Mouse (Mus musculus) adrenal gland, postnatal 4 days (tissue): ENCODE results near the gene Rps3. TPM values are rescaled to one million over a fixed set of nuclear protein-coding genes. Genes with fewer than 3 reads are reported as not detected.

Experiments
- DNase-seq, 2 experiments: peaks; one replicate each; pipeline ENCODE4 v3.0.0; 2021 to 2022; ENCODE audit warnings: low spot score in 2 of 2, mixed read lengths in 2 of 2
- total RNA-seq, 2 experiments: library from RNA; stranded (reverse); gene quantifications; 2 replicates each; pipeline ENCODE4 v1.2.3; 2021

Rps3 gene
- total RNA-seq, 2 experiments from 2014 or later = 720 TPM

- DNase-seq = no peak
Measured at GRCm38 (mm10) chr7:99477235-99477634, 6.3 kb downstream of the Rps3 start.

DNA sequence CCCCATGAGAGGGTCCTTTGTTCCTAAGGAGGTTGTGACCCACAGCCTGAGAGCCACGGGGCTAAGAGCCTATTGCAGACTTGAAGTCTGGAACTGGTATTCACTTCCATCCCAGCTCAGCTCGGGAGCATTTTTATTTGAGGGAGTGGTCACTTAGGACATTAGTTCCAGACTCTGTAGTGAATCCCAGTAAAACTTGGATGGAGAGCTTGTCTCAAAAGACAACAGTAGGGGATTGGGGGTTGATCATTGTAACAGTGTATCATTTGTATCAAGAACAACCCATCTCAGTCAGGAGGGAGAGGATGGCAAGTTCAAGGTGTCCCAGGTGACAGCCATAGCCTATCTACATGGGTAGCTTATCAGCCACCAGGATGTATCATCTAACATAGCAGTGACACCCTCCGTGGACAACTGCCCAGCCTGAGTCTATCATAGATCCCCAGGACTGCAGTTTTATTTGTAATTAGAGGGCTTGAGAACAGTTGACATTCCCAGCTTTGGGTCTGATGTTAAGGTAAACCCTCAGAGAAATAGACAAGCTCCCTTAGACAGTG, 6.9 kb downstream of the Rps3 start:
- DNase-seq = no peak

- no peak for DNase-seq
Measured at GRCm38 (mm10) chr7:99475562-99475911, 8.0 kb downstream of the Rps3 start.

- DNase-seq = no peak
Measured at GRCm38 (mm10) chr7:99474836-99475561, 8.5 kb downstream of the Rps3 start.

DNA sequence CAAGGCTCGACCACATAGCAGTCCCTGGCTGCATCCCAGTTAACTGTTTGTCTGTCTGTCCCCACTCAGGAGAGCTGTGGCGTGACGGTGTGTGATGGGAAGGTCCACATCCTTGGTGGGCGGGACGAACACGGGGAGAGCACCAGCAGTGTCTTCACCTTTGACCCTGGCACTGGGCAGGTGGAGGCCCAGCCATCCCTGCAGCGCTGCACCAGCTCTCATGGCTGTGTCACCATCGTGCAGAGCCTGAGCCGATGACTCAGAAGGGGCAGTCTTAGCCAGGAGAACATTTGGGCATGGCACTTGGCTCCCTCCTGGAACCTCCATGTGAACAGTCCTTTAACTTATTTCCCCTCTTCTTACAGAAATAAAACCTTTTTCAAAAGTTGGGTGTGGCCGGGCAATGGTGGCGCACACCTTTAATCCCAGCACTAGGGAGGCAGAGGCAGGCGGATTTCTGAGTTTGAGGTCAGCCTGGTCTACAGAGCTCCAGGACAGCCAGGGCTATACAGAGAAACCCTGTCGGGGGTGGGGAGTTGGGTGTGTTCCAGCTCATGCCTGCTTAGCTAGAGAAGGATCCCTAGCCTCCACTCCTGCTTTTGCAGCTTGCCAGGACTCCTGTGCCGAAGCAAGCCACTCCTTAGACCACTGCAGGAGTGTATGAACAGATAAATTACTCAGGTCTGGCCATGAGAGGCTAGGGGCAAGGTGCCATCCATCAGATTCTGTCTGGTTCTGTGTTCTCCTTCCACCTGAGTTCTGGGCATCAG, 9.7 kb downstream of the Rps3 start:
- DNase-seq = no peak

- DNase-seq = no peak
Measured at GRCm38 (mm10) chr7:99471578-99471977, 12.0 kb downstream of the Rps3 start.

DNA sequence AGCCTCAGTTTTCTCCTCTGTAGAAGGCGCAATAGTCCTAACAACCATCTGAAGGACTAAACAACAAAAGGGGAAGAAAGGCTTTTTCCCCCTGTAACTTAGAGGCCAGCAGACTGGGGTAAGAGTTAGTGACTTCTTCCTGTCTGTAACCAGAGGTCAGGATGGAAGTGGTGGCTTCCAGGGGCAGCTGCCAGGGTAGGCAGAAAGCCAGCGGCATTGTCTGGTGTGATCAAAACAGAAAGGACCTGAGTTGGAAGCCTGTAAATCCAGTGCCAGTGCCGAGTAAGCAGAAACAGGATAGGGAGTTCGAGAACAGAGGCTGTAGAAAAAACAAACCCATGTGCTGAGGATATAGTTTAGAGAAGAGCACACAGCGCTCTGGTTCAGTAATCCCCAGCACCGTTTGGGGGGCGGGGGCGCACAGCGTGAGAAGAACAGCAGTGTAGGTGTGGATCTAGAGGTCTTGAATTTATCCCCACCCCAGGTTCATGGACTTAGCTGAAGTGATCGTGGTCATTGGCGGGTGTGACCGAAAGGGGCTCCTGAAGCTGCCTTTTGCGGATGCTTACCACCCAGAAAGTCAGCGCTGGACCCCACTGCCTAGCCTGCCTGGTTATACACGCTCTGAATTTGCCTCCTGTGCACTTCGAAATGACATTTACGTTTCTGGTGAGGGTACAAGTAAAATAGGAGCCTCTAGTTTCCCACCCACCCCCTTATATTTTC, 13.7 kb downstream of the Rps3 start:
- no peak for DNase-seq

DNA sequence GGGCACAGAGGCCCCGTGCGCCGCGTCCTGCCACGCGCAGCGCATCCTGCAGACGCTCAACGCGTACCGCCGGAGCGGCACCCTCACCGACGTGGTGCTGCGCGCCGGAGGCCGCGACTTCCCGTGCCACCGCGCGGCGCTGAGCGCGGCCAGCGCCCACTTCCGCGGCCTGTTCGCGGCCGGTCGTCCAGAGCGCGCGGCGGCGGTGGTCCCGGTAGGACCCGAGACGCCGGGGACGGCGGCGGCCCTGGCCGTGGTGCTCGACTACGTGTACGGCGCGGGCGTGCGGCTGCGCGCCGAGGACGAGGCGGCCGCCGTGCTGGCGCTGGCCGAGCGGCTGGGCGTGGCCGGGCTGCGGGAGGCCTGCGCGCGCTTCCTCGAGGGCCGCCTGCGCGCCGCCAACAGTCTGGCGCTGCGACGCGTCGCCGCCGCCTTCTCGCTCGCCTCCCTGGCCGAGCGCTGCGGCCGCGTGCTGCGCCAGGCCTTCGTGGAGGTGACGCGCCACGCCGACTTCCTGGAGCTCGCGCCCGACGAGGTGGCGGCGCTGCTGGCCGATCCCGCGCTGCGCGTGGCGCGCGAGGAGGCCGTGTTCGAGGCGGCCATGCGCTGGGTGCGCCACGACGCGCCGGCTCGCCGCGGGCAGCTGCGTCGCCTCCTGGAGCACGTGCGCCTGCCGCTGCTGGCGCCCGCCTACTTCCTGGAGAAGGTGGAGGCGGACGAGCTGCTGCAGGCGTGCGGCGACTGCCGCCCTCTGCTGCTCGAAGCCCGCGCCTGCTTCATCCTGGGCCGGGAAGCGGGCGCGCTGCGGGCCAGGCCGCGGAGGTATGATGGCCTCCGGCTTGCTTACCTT, 15.0 kb downstream of the Rps3 start:
- DNase-seq = peak in 1 of 2 experiments; percentile 43

- DNase-seq = no peak
Measured at GRCm38 (mm10) chr7:99467916-99468282, 15.6 kb downstream of the Rps3 start.

DNA sequence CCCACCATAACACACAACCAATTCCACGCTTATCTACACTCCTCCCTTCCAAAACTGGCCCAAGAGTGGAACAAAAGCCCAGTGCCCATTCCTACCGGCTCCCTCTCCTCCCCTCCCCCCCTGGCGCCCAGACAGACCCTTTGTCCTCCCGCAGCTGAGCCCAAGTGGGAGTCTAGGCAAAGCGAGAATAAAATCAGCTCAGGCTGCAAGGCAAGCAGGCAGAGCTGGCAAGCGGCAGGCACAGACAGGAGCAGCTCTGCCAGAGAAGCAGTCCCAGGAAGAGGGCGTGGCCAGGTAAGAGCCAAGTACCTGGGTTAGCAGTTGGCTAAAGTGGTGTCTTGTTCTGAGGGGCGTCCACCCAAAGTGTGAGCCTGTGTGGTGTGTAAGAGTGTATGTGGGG, 17.7 kb downstream of the Rps3 start, which contains the start of gene Klhl35:
Gene Klhl35 (plus strand): TSS at position 194 of the 400 bp plus-strand sequence.
- DNase-seq = no peak

DNA sequence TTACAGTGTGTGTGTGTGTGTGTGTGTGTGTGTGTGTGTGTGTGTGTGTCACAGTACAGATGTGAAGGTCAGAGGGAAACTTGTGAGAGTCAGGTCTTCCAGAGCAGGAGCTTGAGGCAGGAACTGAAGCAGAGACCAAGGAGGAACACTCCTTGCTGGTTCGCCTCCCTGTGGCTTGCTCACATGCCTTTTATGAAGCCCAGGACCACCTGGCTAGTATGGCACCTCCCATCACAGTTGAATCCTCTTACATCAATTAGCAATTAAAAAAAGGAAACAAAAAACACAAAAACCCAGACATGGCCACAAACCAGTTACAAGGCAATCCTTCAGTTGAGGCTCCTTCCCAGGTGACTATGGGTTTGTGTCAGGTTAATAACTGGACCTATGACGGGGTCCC, 20.4 kb downstream of the Rps3 start:
- DNase-seq = no peak

DNA sequence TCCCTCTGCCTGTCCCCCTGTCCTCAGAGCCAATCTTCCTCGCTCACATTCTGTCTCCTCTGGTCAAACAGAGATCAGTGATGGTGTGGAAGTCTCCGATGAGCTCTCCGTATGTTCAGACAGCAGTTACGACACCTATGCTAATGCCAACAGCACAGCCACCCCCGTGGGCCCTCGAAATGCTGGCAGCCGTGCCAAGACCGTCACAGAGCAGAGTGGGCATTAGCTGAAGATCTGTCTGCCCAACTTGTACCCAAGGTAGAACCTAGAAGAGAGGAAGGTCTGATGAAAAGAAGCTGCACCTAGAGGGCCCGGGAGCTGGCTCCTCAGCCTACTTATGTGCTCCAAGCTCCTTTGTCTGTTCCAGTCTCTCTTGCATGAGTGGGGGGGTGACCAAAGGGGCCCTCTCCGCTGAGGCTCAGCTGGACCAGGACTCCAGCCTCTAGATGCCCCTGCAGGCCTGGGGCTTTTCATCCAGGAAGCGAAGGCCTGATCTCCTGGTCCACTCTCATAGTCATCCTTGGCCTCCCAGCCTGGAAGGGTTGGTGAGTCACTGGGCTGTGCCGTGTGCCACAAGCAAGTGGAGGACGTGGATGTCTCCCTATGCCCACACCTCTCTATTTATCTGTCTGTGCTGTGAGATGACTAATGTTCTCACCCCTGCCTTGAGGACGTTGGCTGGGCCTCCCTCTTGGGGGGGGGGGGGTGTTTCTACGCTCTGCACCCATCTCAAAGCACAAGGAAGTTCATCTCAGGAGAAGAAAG, 23.5 kb downstream of the Rps3 start:
- DNase-seq = no peak

GRCm38 (mm10) chr7:99458849-99459248, 24.7 kb downstream of the Rps3 start:
- DNase-seq = no peak

- no peak for DNase-seq
Measured at GRCm38 (mm10) chr7:99454044-99454443, 29.5 kb downstream of the Rps3 start.

DNA sequence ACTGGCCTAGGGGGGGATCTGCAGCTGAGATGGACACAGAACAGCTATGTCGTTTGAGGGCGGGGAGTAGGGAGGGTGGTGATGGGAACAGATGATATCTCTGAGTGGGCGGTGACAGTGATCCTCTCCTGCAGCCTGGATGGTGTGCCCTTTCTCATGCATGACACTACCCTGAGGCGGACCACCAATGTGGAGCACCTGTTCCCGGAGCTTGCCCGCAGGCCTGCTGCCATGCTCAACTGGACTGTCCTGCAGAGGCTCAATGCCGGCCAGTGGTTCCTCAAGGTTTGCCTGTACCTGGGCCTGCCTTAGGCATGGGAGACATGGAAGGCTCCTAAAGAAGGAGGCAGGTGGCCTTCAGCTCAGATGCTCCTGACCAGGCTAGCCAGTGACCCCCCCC, 30.7 kb downstream of the Rps3 start:
- DNase-seq = no peak

DNA sequence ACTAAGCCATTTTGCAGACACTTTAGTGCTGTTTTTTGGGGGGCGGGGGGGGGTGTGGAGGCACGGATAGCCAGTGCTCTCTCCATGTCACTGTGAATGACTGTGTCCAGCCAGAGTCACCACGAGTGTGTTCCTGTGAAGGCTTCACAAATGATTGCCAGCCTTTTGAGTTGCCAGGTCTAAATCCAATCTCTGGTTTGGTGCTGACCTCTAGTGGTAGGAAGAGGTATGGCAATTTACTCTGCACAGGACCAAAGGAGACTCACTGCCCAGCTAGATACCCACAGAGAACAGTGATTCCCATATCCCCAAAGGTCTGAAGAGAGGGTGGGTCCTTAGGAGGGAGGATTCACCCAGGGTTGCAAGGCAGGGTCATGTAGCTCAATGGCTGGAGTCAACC, 32.8 kb downstream of the Rps3 start:
- DNase-seq = peak in 1 of 2 experiments; percentile 39

- no peak for DNase-seq
Measured at GRCm38 (mm10) chr7:99449751-99450150, 33.8 kb downstream of the Rps3 start.

- DNase-seq = no peak
Measured at GRCm38 (mm10) chr7:99449063-99449462, 34.5 kb downstream of the Rps3 start.

DNA sequence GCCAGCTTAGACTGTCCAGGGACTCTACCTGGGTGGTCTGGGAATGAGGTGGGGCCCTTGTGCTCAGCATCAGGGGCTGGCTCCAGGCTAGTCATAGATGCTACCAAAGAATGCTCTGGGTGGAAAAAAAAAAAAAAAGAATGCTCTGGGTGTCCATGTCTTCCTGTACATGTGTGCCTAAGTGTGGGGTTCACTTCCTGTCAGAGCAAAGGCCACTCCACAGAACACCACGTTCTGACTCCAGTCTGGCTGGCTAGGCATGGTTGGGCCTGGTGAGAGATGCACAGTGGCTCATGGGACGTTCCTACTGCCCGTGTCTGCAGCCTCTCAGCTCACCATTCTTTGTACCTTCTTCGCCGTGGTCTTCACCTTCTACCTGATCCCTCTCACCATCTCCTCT, 34.9 kb downstream of the Rps3 start:
- no peak for DNase-seq

DNA sequence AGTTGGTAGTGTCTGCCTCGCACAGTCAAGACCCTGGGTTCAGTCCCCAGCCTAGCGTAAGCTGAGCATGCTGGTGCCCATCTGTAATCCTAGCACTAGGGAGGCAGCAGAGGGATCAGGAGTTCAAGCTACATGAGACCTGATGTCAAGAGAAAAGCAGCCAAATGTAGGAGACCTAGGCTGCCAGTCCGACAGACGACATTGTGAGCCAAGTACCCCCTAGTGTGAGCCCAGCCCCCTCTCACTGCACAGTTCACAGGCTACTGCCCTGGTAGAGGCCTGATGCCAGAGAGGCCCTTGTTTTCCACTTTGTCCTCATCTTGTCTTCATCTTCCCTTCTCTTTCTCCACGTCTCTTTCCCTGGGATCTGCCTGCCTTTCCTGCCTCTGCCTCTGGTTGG, 36.2 kb downstream of the Rps3 start:
- no peak for DNase-seq
